ENCODE assay signal across 29 mouse cellular contexts in genomic region chr11:114711861-114712260, GRCm38 (mm10). TPM values are rescaled to one million over a fixed set of nuclear protein-coding genes. Genes with fewer than 3 reads are reported as not detected.
DNase-seq lines count a peak whose midpoint lies in the region; ATAC-seq and TF ChIP-seq lines count a peak whose summit lies in the region.
"Had no signal": no experiment of that assay in that cellular context is flagged by ENCODE, and none has a peak within 500 bp of the region (broad histone marks: within the 10 kb centered on the region; RNA-seq: fewer than 3 reads in every experiment).

No protein-coding gene starts in this region.

- H3K4me1 ChIP-seq in kidney, postnatal 0 days (replicated peaks; ENCODE audit: insufficient read depth, low read length) = no peaks in the 10 kb centered on the region
- H3K4me1 ChIP-seq in hindbrain, embryonic 16.5 days (ENCODE audit: control insufficient read depth, insufficient read depth, low read depth, low read length) = no peaks in the 10 kb centered on the region
- H3K4me1 ChIP-seq in intestine, embryonic 16.5 days (ENCODE audit: control insufficient read depth, insufficient read depth, low read length) = no peaks in the 10 kb centered on the region
- H3K4me1 ChIP-seq: embryonic facial prominence, embryonic 15.5 days; forebrain, embryonic 15.5 days; heart, embryonic 13.5 days; liver, embryonic 15.5 days; lung, embryonic 15.5 days had no signal

- no peaks in the 10 kb centered on the region for H3K9me3 ChIP-seq in kidney, postnatal 0 days (replicated peaks; ENCODE audit: low read length)
- no peaks in the 10 kb centered on the region for H3K9me3 ChIP-seq in hindbrain, embryonic 16.5 days (ENCODE audit: control insufficient read depth, low read length)
- H3K9me3 ChIP-seq in intestine, embryonic 16.5 days (ENCODE audit: control insufficient read depth, low read length) = no peaks in the 10 kb centered on the region
- H3K9me3 ChIP-seq: embryonic facial prominence, embryonic 15.5 days; forebrain, embryonic 15.5 days; heart, embryonic 13.5 days; limb, embryonic 10.5 days; liver, embryonic 15.5 days; lung, embryonic 15.5 days had no signal

- H3K4me3 ChIP-seq in kidney, postnatal 0 days (replicated peaks; ENCODE audit: low read depth, low read length) = no peak overlapping the region
- no peak overlapping the region for H3K4me3 ChIP-seq in hindbrain, embryonic 16.5 days (ENCODE audit: low read length)
- no peak overlapping the region for H3K4me3 ChIP-seq in intestine, embryonic 16.5 days (ENCODE audit: low read length)
- H3K4me3 ChIP-seq: embryonic facial prominence, embryonic 15.5 days; forebrain, embryonic 15.5 days; heart, embryonic 13.5 days; limb, embryonic 10.5 days; liver, embryonic 15.5 days; lung, embryonic 15.5 days; myocyte had no signal

- H3K9ac ChIP-seq in kidney, postnatal 0 days (ENCODE audit: low read depth, low read length) = no peak overlapping the region
- H3K9ac ChIP-seq in hindbrain, embryonic 16.5 days (ENCODE audit: low read depth, low read length) = no peak overlapping the region
- H3K9ac ChIP-seq in intestine, embryonic 16.5 days (ENCODE audit: low read depth, low read length) = no peak overlapping the region
- H3K9ac ChIP-seq: embryonic facial prominence, embryonic 15.5 days; forebrain, embryonic 15.5 days; heart, embryonic 13.5 days; liver, embryonic 15.5 days; lung, embryonic 15.5 days had no signal

- ATAC-seq in kidney, postnatal 0 days (replicated peaks; ENCODE audit: low FRiP score, low read depth) = peak; percentile 50
- peak; percentile 45; the same call in 1 of the 2 replicates for ATAC-seq in hindbrain, embryonic 16.5 days
- ATAC-seq in intestine, embryonic 16.5 days = no peak
- ATAC-seq: activated CD4-positive, CD25-positive, alpha-beta regulatory T cell, adult 4 months; forebrain, embryonic 15.5 days; midbrain, embryonic 16.5 days had no signal

- H3K36me3 ChIP-seq in kidney, postnatal 0 days (ENCODE audit: insufficient read depth, low read length) = no peaks in the 10 kb centered on the region
- H3K36me3 ChIP-seq in hindbrain, embryonic 16.5 days (ENCODE audit: control insufficient read depth, insufficient read depth, low read length) = no peaks in the 10 kb centered on the region
- H3K36me3 ChIP-seq in intestine, embryonic 16.5 days (ENCODE audit: control insufficient read depth, insufficient read depth, low read length) = no peaks in the 10 kb centered on the region
- H3K36me3 ChIP-seq: lung, embryonic 15.5 days had no signal

- H3K27me3 ChIP-seq in kidney, postnatal 0 days (ENCODE audit: insufficient read depth, low read length) = no peaks in the 10 kb centered on the region
- H3K27me3 ChIP-seq in hindbrain, embryonic 16.5 days (replicated peaks; ENCODE audit: control insufficient read depth, insufficient read depth, low read length) = no peaks in the 10 kb centered on the region
- no peaks in the 10 kb centered on the region for H3K27me3 ChIP-seq in intestine, embryonic 16.5 days (replicated peaks; ENCODE audit: control insufficient read depth, insufficient read depth, low read length)
- H3K27me3 ChIP-seq: embryonic facial prominence, embryonic 15.5 days; forebrain, embryonic 15.5 days; heart, embryonic 13.5 days; liver, embryonic 15.5 days; lung, embryonic 15.5 days had no signal

- 35% methylated on average over 12 of the region's 12 CpGs for WGBS in kidney, postnatal 0 days
- 61% methylated on average over 12 of the region's 12 CpGs for WGBS in hindbrain, embryonic 16.5 days
- 76% methylated on average over 12 of the region's 12 CpGs for WGBS in intestine, embryonic 16.5 days

- DNase-seq in adrenal gland, adult (ENCODE audit: inconsistent age in 2 of 2, low spot score in 1 of 2) = peak; percentile 61 to 91
- DNase-seq in adrenal gland, postnatal 4 days (ENCODE audit: low spot score in 2 of 2) = no peak
- DNase-seq in kidney, postnatal 0 days (ENCODE audit: low spot score) = peak; percentile 61
- DNase-seq in kidney, adult 9 months = no peak
- DNase-seq in adrenal gland, postnatal 25 days = peak; percentile 44
- DNase-seq in cerebellum, postnatal 4 days (ENCODE audit: low spot score in 2 of 2) = no peak
- DNase-seq: cerebellum, adult 9-10 months; gastrocnemius, postnatal 14 days; heart, adult 18-20 months; heart, postnatal 14 days; kidney, adult 2 months; liver; retina, postnatal 1 day; right cerebral cortex, postnatal 25 days; spleen, adult 18-20 months; thymus, postnatal 14 days had no signal

- TF ChIP-seq CTCF in kidney, postnatal 0 days (IDR thresholded peaks at IDR 0.05; ENCODE audit: low read depth) = no peak

- no peak overlapping the region for H3K4me2 ChIP-seq in kidney, postnatal 0 days (ENCODE audit: low read length)
- H3K4me2 ChIP-seq in hindbrain, embryonic 16.5 days (ENCODE audit: low read length) = no peak overlapping the region
- H3K4me2 ChIP-seq in intestine, embryonic 16.5 days (ENCODE audit: low read depth, low read length) = no peak overlapping the region
- H3K4me2 ChIP-seq: embryonic facial prominence, embryonic 15.5 days; forebrain, embryonic 15.5 days; heart, embryonic 13.5 days; liver, embryonic 15.5 days; lung, embryonic 15.5 days had no signal

- H3K27ac ChIP-seq in kidney, postnatal 0 days = no peak overlapping the region
- H3K27ac ChIP-seq in hindbrain, embryonic 16.5 days (ENCODE audit: low read depth, low read length) = no peak overlapping the region
- H3K27ac ChIP-seq in intestine, embryonic 16.5 days (ENCODE audit: low read length) = no peak overlapping the region
- H3K27ac ChIP-seq: embryonic facial prominence, embryonic 15.5 days; forebrain, embryonic 15.5 days; heart, embryonic 13.5 days; limb, embryonic 10.5 days; liver, embryonic 15.5 days; lung, embryonic 15.5 days; macrophage had no signal

RNA-seq across cellular contexts. Expression of gene Dnaic2, which starts 15.3 kb away (rescaled TPM):
- 1 to 10 TPM; 1.7 to 2.0 TPM for total RNA-seq in adrenal gland, postnatal 4 days (2021)
- 0.32 and 0.43 TPM in 2 replicates for polyA plus RNA-seq in kidney, postnatal 0 days (2015; fragmentation: Nextera tagmentation; extraction: Ambion mirVana)
- total RNA-seq in adrenal gland, postnatal 25 days (2021) = 0.67 and 1.2 TPM in 2 replicates
- 2.5 and 3.0 TPM in 2 replicates for polyA plus RNA-seq in hindbrain, embryonic 16.5 days (2015; fragmentation: Nextera tagmentation; extraction: Ambion mirVana)
- polyA plus RNA-seq in intestine, embryonic 16.5 days (2015; fragmentation: Nextera tagmentation; extraction: Ambion mirVana) = 0.39 and 0.50 TPM in 2 replicates
- total RNA-seq: common myeloid progenitor, adult 5-6 weeks had no signal
- polyA plus RNA-seq: activated CD4-positive, CD25-positive, alpha-beta regulatory T cell, adult 4 months; macrophage had no signal

RNA-seq across cellular contexts. Expression of gene Ttyh2, which starts 36.6 kb away (rescaled TPM):
- total RNA-seq in adrenal gland, postnatal 4 days (2021) = 100 to 1,000 TPM; 108 to 113 TPM
- 22.6 and 25.3 TPM in 2 replicates for polyA plus RNA-seq in kidney, postnatal 0 days (2015; fragmentation: Nextera tagmentation; extraction: Ambion mirVana)
- total RNA-seq in adrenal gland, postnatal 25 days (2021) = 120 and 145 TPM in 2 replicates
- 31.6 and 40.7 TPM in 2 replicates for polyA plus RNA-seq in hindbrain, embryonic 16.5 days (2015; fragmentation: Nextera tagmentation; extraction: Ambion mirVana)
- 39.1 and 48.3 TPM in 2 replicates for polyA plus RNA-seq in intestine, embryonic 16.5 days (2015; fragmentation: Nextera tagmentation; extraction: Ambion mirVana)

RNA-seq across cellular contexts. Expression of gene Rpl38, which starts 43.5 kb away (rescaled TPM):
- 1,000 to 10,000 TPM; 1,445 to 1,502 TPM for total RNA-seq in adrenal gland, postnatal 4 days (2021)
- polyA plus RNA-seq in kidney, postnatal 0 days (2015; fragmentation: Nextera tagmentation; extraction: Ambion mirVana) = 1,186 and 1,429 TPM in 2 replicates
- 1,060 and 1,162 TPM in 2 replicates for total RNA-seq in adrenal gland, postnatal 25 days (2021)
- 578 and 579 TPM in 2 replicates for polyA plus RNA-seq in hindbrain, embryonic 16.5 days (2015; fragmentation: Nextera tagmentation; extraction: Ambion mirVana)
- 894 and 926 TPM in 2 replicates for polyA plus RNA-seq in intestine, embryonic 16.5 days (2015; fragmentation: Nextera tagmentation; extraction: Ambion mirVana)

RNA-seq across cellular contexts. Expression of gene Kif19a, which starts 53.3 kb away (rescaled TPM):
- total RNA-seq in adrenal gland, postnatal 4 days (2021) = 1 to 10 TPM in 1 of 2 experiments, under 1 TPM in 1; 0.99 to 1.6 TPM
- polyA plus RNA-seq in kidney, postnatal 0 days (2015; fragmentation: Nextera tagmentation; extraction: Ambion mirVana) = 0.06 and 0.11 TPM in 2 replicates
- 0.43 TPM in 1 of 2 replicates, not detected in the other for total RNA-seq in adrenal gland, postnatal 25 days (2021)
- polyA plus RNA-seq in hindbrain, embryonic 16.5 days (2015; fragmentation: Nextera tagmentation; extraction: Ambion mirVana) = 0.55 and 0.69 TPM in 2 replicates
- polyA plus RNA-seq in intestine, embryonic 16.5 days (2015; fragmentation: Nextera tagmentation; extraction: Ambion mirVana) = 0.15 and 0.51 TPM in 2 replicates
- total RNA-seq: common myeloid progenitor, adult 5-6 weeks had no signal
- polyA plus RNA-seq: limb, embryonic 10.5 days had no signal

Comparison
In these comparisons a context has a peak if more than half of its experiments do, and no peak if none do; other contexts are left out.
1. DNase-seq: peak in adrenal gland, adult (2 of 2), kidney, postnatal 0 days (single experiment) and adrenal gland, postnatal 25 days (single experiment); none in adrenal gland, postnatal 4 days (0 of 2), kidney, adult 9 months (single experiment) and cerebellum, postnatal 4 days (0 of 2).